Mouse (Mus musculus): ENCODE data around the gene 4933402J07Rik.

DNA sequence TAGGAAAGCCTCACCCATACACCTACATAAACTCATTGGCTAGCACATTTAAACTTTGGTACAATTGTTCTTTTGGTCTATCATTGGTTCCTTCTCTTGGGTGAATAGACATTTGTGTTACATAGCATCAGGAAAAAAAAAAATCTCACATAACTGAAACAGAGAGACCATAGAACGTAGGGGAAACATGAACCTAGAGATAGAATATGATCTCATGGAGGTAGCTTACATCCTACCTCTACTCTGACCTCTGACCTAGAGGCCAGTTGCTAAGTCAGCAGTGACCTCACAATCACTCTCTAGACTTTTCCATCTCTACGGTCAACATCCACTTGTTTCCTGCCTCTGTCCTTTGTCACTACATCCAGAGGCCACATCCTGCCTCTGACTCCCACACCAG lies at the start of gene 4933402J07Rik:
- TF ChIP-seq CTCF (IDR thresholded peaks at IDR 0.05; ENCODE audit: low read depth, low read length) (no peak), POLR2A (IDR thresholded peaks at IDR 0.05; ENCODE audit: borderline replicate concordance, low read depth, low read length) (no peak)
